Mouse (Mus musculus) liver, adult 2 months (tissue): ENCODE measurements around the gene Kif3a. TPM values are rescaled to one million over a fixed set of nuclear protein-coding genes. Genes with fewer than 3 reads are reported as not detected.

Experiments
- DNase-seq: peaks from one replicate; pipeline ENCODE4 v3.0.0-alpha.2; 2011; ENCODE audit warnings: low read depth, low spot score; ENCODE audit errors: extremely low read depth
- H3K27ac ChIP-seq: fragments of 200-500 bp; replicated peaks from 2 replicates; pipeline ENCODE4 v1.5.1; 2012; ENCODE audit warnings: low read depth, mild to moderate bottlenecking, control low read depth, inconsistent platforms, low read length; ENCODE audit not compliant: insufficient read depth
- H3K27me3 ChIP-seq: fragments of 200-500 bp; 2 replicates; pipeline ENCODE4 v1.6.1; 2012; ENCODE audit warnings: mild to moderate bottlenecking, moderate library complexity, low read length, inconsistent platforms; ENCODE audit not compliant: control insufficient read depth, insufficient read depth
- H3K36me3 ChIP-seq: fragments of 200-500 bp; 2 replicates; pipeline ENCODE4 v1.6.1; 2012; ENCODE audit warnings: low read length, inconsistent platforms; ENCODE audit not compliant: control insufficient read depth, insufficient read depth
- H3K4me1 ChIP-seq: fragments of 200-500 bp; 2 replicates; pipeline ENCODE4 v1.6.1; 2011; ENCODE audit warnings: low read length; ENCODE audit not compliant: control insufficient read depth, insufficient read depth
- H3K4me3 ChIP-seq: fragments of 200-500 bp; 2 replicates; pipeline ENCODE4 v1.5.1; 2011; ENCODE audit warnings: low read depth, mild to moderate bottlenecking, control low read depth, low read length, moderate library complexity; ENCODE audit not compliant: insufficient read depth
- H3K79me2 ChIP-seq: fragments of 200-500 bp; 2 replicates; pipeline ENCODE4 v1.6.1; 2012; ENCODE audit warnings: inconsistent platforms, mild to moderate bottlenecking, low read length, moderate library complexity; ENCODE audit not compliant: control insufficient read depth, insufficient read depth
- H3K9ac ChIP-seq: fragments of 200-500 bp; 2 replicates; pipeline ENCODE4 v1.6.1; 2012; ENCODE audit warnings: low read depth, mild to moderate bottlenecking, control low read depth, inconsistent platforms, low read length
- CTCF ChIP-seq: fragments of 200-500 bp; IDR thresholded peaks from 2 replicates; pipeline ENCODE4 v1.5.1; 2011; ENCODE audit warnings: low read depth, low read length, control low read depth
- POLR2A ChIP-seq: fragments of 200-500 bp; IDR thresholded peaks from 2 replicates; pipeline ENCODE4 v1.6.1; 2011; ENCODE audit warnings: low read length, control low read depth; ENCODE audit not compliant: insufficient read depth; ENCODE audit errors: extremely low read depth
- WGBS: fragments of 180-500 bp; shearing (Covaris S2); methylation state at CpG from one replicate; pipeline ENCODE4 v1.1.7; 2018; 5-methylcytosine and 5-hydroxymethylcytosine counted together
- polyA plus RNA-seq: library from polyadenylated mRNA; depleted of rRNA; stranded (reverse); fragments of >200 nt; gene quantifications from 2 replicates; pipeline ENCODE4 v1.2.3, GENCODE M21; 2012; rRNA removed
- total RNA-seq: library from RNA; depleted of rRNA; stranded (reverse); fragments of >200 nt; gene quantifications from 2 replicates; pipeline ENCODE4 v1.2.3, GENCODE M21; 2014; rRNA removed

Kif3a gene
- total and polyA plus RNA-seq, 2 experiments, result 1.2 to 2.7 TPM

- DNase-seq, result no peak
- Histone ChIP-seq H3K27me3 (peaks cover 10% of the 10 kb centered on the region), H3K79me2 (no peaks in the 10 kb centered on the region), H3K27ac (no peak overlapping the region), H3K4me1 (no peaks in the 10 kb centered on the region), H3K4me3 (peak overlapping the region; percentile 5; the same call in 1 of the 2 replicates), H3K9ac (no peak overlapping the region), H3K36me3 (no peaks in the 10 kb centered on the region)
- no peak for TF ChIP-seq POLR2A
- TF ChIP-seq CTCF, result no peak
- WGBS, result 6% methylated on average over 40 of the region's 40 CpGs
Observed at GRCm38 (mm10) chr11:53636183-53636646, 69.0 kb downstream of the Kif3a start.

GRCm38 (mm10) chr11:53637046-53637802 is 70.0 kb downstream of the Kif3a start:
- peaks cover 10% of the 10 kb centered on the region for H3K27me3 ChIP-seq
- no peaks in the 10 kb centered on the region for H3K79me2 ChIP-seq
- no peak overlapping the region for H3K27ac ChIP-seq
- H3K36me3 ChIP-seq, result no peaks in the 10 kb centered on the region
- no peak overlapping the region for H3K9ac ChIP-seq
- DNase-seq, result no peak
- no peak overlapping the region for H3K4me3 ChIP-seq
- TF ChIP-seq POLR2A (no peak), CTCF (no peak)
- 44% methylated on average over 21 of the region's 21 CpGs for WGBS
- no peaks in the 10 kb centered on the region for H3K4me1 ChIP-seq

GRCm38 (mm10) chr11:53637803-53638260 is 70.7 kb downstream of the Kif3a start:
- Histone ChIP-seq H3K9ac (no peak overlapping the region), H3K36me3 (no peaks in the 10 kb centered on the region), H3K27me3 (peaks cover 10% of the 10 kb centered on the region), H3K4me1 (no peaks in the 10 kb centered on the region), H3K4me3 (no peak overlapping the region), H3K79me2 (no peaks in the 10 kb centered on the region), H3K27ac (no peak overlapping the region)
- WGBS, result 80% methylated on average over 10 of the region's 10 CpGs
- no peak for DNase-seq
- no peak for TF ChIP-seq CTCF

- no peak overlapping the region for H3K27ac ChIP-seq
- H3K4me3 ChIP-seq, result no peak overlapping the region
- TF ChIP-seq CTCF (peak; percentile 30; the same call in 1 of the 2 replicates), POLR2A (no peak)
- H3K4me1 ChIP-seq, result no peaks in the 10 kb centered on the region
- no peak for DNase-seq
- H3K79me2 ChIP-seq, result no peaks in the 10 kb centered on the region
- H3K27me3 ChIP-seq, result no peaks in the 10 kb centered on the region; the same call in 1 of the 2 replicates
- no peaks in the 10 kb centered on the region for H3K36me3 ChIP-seq
- H3K9ac ChIP-seq, result no peak overlapping the region
- WGBS, result 77% methylated on average over 12 of the region's 12 CpGs
Observed at GRCm38 (mm10) chr11:53642744-53643279, 75.6 kb downstream of the Kif3a start.

GRCm38 (mm10) chr11:53644017-53644416 is 76.8 kb downstream of the Kif3a start:
- Histone ChIP-seq H3K79me2 (no peaks in the 10 kb centered on the region), H3K27me3 (no peaks in the 10 kb centered on the region; the same call in 1 of the 2 replicates), H3K4me3 (no peak overlapping the region), H3K9ac (no peak overlapping the region), H3K4me1 (no peaks in the 10 kb centered on the region), H3K27ac (no peak overlapping the region), H3K36me3 (no peaks in the 10 kb centered on the region)
- TF ChIP-seq CTCF (no peak), POLR2A (no peak)
- WGBS, result 79% methylated on average over 5 of the region's 5 CpGs
- no peak for DNase-seq

GRCm38 (mm10) chr11:53651441-53651840 is 84.3 kb downstream of the Kif3a start:
- no peak overlapping the region for H3K27ac ChIP-seq
- 91% methylated on average over 4 of the region's 4 CpGs for WGBS
- no peaks in the 10 kb centered on the region for H3K79me2 ChIP-seq
- no peak overlapping the region for H3K9ac ChIP-seq
- TF ChIP-seq POLR2A (no peak), CTCF (no peak)
- H3K36me3 ChIP-seq, result peaks cover 15% of the 10 kb centered on the region; the same call in 1 of the 2 replicates
- H3K27me3 ChIP-seq, result no peaks in the 10 kb centered on the region
- DNase-seq, result no peak
- no peaks in the 10 kb centered on the region for H3K4me1 ChIP-seq
- no peak overlapping the region for H3K4me3 ChIP-seq

Other genes with a start within 250 kb of the Kif3a start
- gene Zcchc10, start 242.7 kb upstream of the Kif3a start, total RNA-seq, result 0.37 and 0.74 TPM in 2 replicates
- gene Zcchc10, start 242.7 kb upstream of the Kif3a start, polyA plus RNA-seq, result 1.8 and 2.5 TPM in 2 replicates
- gene Aff4, start 216.5 kb upstream of the Kif3a start, total RNA-seq, result 32.1 and 40.3 TPM in 2 replicates
- gene Aff4, start 216.5 kb upstream of the Kif3a start, polyA plus RNA-seq, result 7.3 and 8.1 TPM in 2 replicates
- 133 and 140 TPM in 2 replicates for gene Leap2, start 144.2 kb upstream of the Kif3a start, total RNA-seq
- 114 and 168 TPM in 2 replicates for gene Leap2, start 144.2 kb upstream of the Kif3a start, polyA plus RNA-seq
- gene Uqcrq, start 136.5 kb upstream of the Kif3a start, total RNA-seq, result 256 TPM in 2 replicates
- gene Uqcrq, start 136.5 kb upstream of the Kif3a start, polyA plus RNA-seq, result 1,230 and 1,408 TPM in 2 replicates
- gene Gdf9, start 136.4 kb upstream of the Kif3a start, total RNA-seq, result 0.09 and 0.34 TPM in 2 replicates
- gene Gdf9, start 136.4 kb upstream of the Kif3a start, polyA plus RNA-seq, result 0.21 and 0.47 TPM in 2 replicates
- 0.46 and 0.60 TPM in 2 replicates for gene Gm10447, start 110.3 kb upstream of the Kif3a start, total RNA-seq
- 1.3 and 2.5 TPM in 2 replicates for gene Gm10447, start 110.3 kb upstream of the Kif3a start, polyA plus RNA-seq
- 12.8 and 15.4 TPM in 2 replicates for gene Shroom1, start 110.2 kb upstream of the Kif3a start, total RNA-seq
- gene Shroom1, start 110.2 kb upstream of the Kif3a start, polyA plus RNA-seq, result 36.6 and 43.4 TPM in 2 replicates
- not detected in 2 replicates for gene Gm9837, start 96.9 kb upstream of the Kif3a start, total RNA-seq
- not detected in 2 replicates for gene Gm9837, start 96.9 kb upstream of the Kif3a start, polyA plus RNA-seq
- not detected in 2 replicates for gene Gm9945, start 87.2 kb upstream of the Kif3a start, total RNA-seq
- not detected in 2 replicates for gene Gm9945, start 87.2 kb upstream of the Kif3a start, polyA plus RNA-seq
- gene Sowaha, start 87.1 kb upstream of the Kif3a start, total RNA-seq, result not detected in 2 replicates
- gene Sowaha, start 87.1 kb upstream of the Kif3a start, polyA plus RNA-seq, result not detected in 2 replicates
- 1.7 and 2.6 TPM in 2 replicates for gene Sept8, start 48.1 kb upstream of the Kif3a start, total RNA-seq
- 2.0 and 2.1 TPM in 2 replicates for gene Sept8, start 48.1 kb upstream of the Kif3a start, polyA plus RNA-seq
- gene Il4, start 51.3 kb downstream of the Kif3a start, total RNA-seq, result not detected in 2 replicates
- 0.17 TPM in 1 of 2 replicates, not detected in the other for gene Il4, start 51.3 kb downstream of the Kif3a start, polyA plus RNA-seq
- gene Il13, start 67.3 kb downstream of the Kif3a start, total RNA-seq, result not detected in 2 replicates
- not detected in 2 replicates for gene Il13, start 67.3 kb downstream of the Kif3a start, polyA plus RNA-seq
- gene Rad50, start 139.9 kb downstream of the Kif3a start, total RNA-seq, result 4.9 and 5.4 TPM in 2 replicates
- gene Rad50, start 139.9 kb downstream of the Kif3a start, polyA plus RNA-seq, result 1.2 and 1.7 TPM in 2 replicates
- gene Il5, start 153.4 kb downstream of the Kif3a start, total RNA-seq, result 0.09 TPM in 1 of 2 replicates, not detected in the other
- gene Il5, start 153.4 kb downstream of the Kif3a start, polyA plus RNA-seq, result not detected in 2 replicates
- 37.5 and 44.2 TPM in 2 replicates for gene Irf1, start 202.6 kb downstream of the Kif3a start, total RNA-seq
- 27.9 and 43.0 TPM in 2 replicates for gene Irf1, start 202.6 kb downstream of the Kif3a start, polyA plus RNA-seq
- not detected in 2 replicates for gene Gm17334, start 205.8 kb downstream of the Kif3a start, total RNA-seq
- gene Gm17334, start 205.8 kb downstream of the Kif3a start, polyA plus RNA-seq, result 0.16 TPM in 1 of 2 replicates, not detected in the other